23 mouse cellular contexts compared by ENCODE assay signal in the genomic region with DNA sequence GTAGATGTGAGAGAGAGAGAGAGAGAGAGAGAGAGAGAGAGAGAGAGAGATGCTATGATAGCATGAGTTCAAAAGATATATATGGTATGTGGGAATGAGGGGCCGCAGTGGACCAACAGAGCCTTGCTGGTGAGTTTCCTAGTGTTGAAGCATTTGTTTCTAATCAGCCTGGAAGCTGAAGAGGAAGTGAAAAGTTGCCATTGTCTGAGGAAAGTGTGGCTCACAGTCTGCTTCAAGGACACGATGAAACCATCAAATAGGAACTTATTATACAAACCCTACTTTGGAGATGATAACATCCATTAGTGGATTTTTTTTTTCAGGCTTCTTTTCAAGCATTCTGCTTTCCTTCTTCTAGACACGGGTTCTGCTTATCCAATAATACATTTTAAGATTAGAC. TPM values are rescaled to one million over a fixed set of nuclear protein-coding genes. Genes with fewer than 3 reads are reported as not detected.
DNase-seq lines count a peak whose midpoint lies in the region; ATAC-seq lines count a peak whose summit lies in the region.
"Had no signal": no experiment of that assay in that cellular context is flagged by ENCODE, and none has a peak within 500 bp of the region (broad histone marks: within the 10 kb centered on the region; RNA-seq: fewer than 3 reads in every experiment).

No protein-coding gene starts in this region.

- WGBS in heart, embryonic 10.5 days: 57% methylated on average over 3 of the region's 3 CpGs
- 49% methylated on average over 3 of the region's 3 CpGs for WGBS in lung, embryonic 16.5 days
- WGBS in forebrain, embryonic 14.5 days: 85% methylated on average over 3 of the region's 3 CpGs

- no peak overlapping the region for H3K4me2 ChIP-seq in lung, embryonic 16.5 days (ENCODE audit: low read depth, low read length)
- H3K4me2 ChIP-seq in forebrain, embryonic 14.5 days (ENCODE audit: low read length): no peak overlapping the region
- H3K4me2 ChIP-seq: embryonic facial prominence, embryonic 13.5 days; forebrain, embryonic 12.5 days; heart, embryonic 13.5 days; hindbrain, embryonic 13.5 days; intestine, embryonic 15.5 days had no signal

- intact Hi-C loops in heart, postnatal 14 days (cut with DNase I): no loop called here

- no peaks in the 10 kb centered on the region for H3K27me3 ChIP-seq in heart, embryonic 10.5 days (ENCODE audit: insufficient read depth, poor library complexity, severe bottlenecking)
- H3K27me3 ChIP-seq in lung, embryonic 16.5 days (ENCODE audit: control insufficient read depth, insufficient read depth, low read depth, low read length): no peaks in the 10 kb centered on the region
- no peaks in the 10 kb centered on the region for H3K27me3 ChIP-seq in forebrain, embryonic 14.5 days (replicated peaks; ENCODE audit: control insufficient read depth, insufficient read depth, low read length)
- H3K27me3 ChIP-seq: embryonic facial prominence, embryonic 13.5 days; forebrain, embryonic 12.5 days; heart, embryonic 13.5 days; hindbrain, embryonic 13.5 days; intestine, embryonic 15.5 days had no signal

- no peak overlapping the region for H3K9ac ChIP-seq in lung, embryonic 16.5 days (ENCODE audit: low read length)
- no peak overlapping the region for H3K9ac ChIP-seq in forebrain, embryonic 14.5 days (ENCODE audit: low read length)
- H3K9ac ChIP-seq: embryonic facial prominence, embryonic 13.5 days; forebrain, embryonic 12.5 days; heart, embryonic 13.5 days; hindbrain, embryonic 13.5 days; intestine, embryonic 15.5 days had no signal

- no peak overlapping the region for H3K27ac ChIP-seq in heart, embryonic 10.5 days
- H3K27ac ChIP-seq in lung, embryonic 16.5 days (ENCODE audit: low read length): peak overlapping the region; percentile 41; the same call in 1 of the 2 replicates
- no peak overlapping the region for H3K27ac ChIP-seq in forebrain, embryonic 14.5 days (ENCODE audit: low read depth, low read length)
- H3K27ac ChIP-seq: embryonic facial prominence, embryonic 10.5 days; embryonic facial prominence, embryonic 13.5 days; forebrain, embryonic 12.5 days; heart, embryonic 13.5 days; hindbrain, embryonic 10.5 days; hindbrain, embryonic 13.5 days; intestine, embryonic 15.5 days had no signal

- no peak overlapping the region for H3K4me3 ChIP-seq in heart, embryonic 10.5 days
- H3K4me3 ChIP-seq in lung, embryonic 16.5 days (ENCODE audit: low read length): no peak overlapping the region
- no peak overlapping the region for H3K4me3 ChIP-seq in forebrain, embryonic 14.5 days (ENCODE audit: low read depth, low read length)
- H3K4me3 ChIP-seq: embryonic facial prominence, embryonic 10.5 days; embryonic facial prominence, embryonic 13.5 days; erythroblast, embryonic 14.5 days; forebrain, embryonic 12.5 days; heart, embryonic 13.5 days; hindbrain, embryonic 10.5 days; hindbrain, embryonic 13.5 days; intestine, embryonic 15.5 days had no signal

- H3K36me3 ChIP-seq in heart, embryonic 10.5 days: no peaks in the 10 kb centered on the region
- H3K36me3 ChIP-seq in lung, embryonic 16.5 days (ENCODE audit: control insufficient read depth, insufficient read depth, low read length): no peaks in the 10 kb centered on the region
- H3K36me3 ChIP-seq in forebrain, embryonic 14.5 days (ENCODE audit: control insufficient read depth, insufficient read depth, low read length): no peaks in the 10 kb centered on the region
- H3K36me3 ChIP-seq: embryonic facial prominence, embryonic 10.5 days; embryonic facial prominence, embryonic 13.5 days; forebrain, embryonic 12.5 days; heart, embryonic 13.5 days; hindbrain, embryonic 10.5 days; hindbrain, embryonic 13.5 days; intestine, embryonic 15.5 days had no signal

- H3K4me1 ChIP-seq in heart, embryonic 10.5 days: no peaks in the 10 kb centered on the region
- H3K4me1 ChIP-seq in lung, embryonic 16.5 days (replicated peaks; ENCODE audit: control insufficient read depth, insufficient read depth, low read length): peaks cover 4% of the 10 kb centered on the region; the same call in 1 of the 2 replicates
- no peaks in the 10 kb centered on the region for H3K4me1 ChIP-seq in forebrain, embryonic 14.5 days (ENCODE audit: control insufficient read depth, insufficient read depth, low read length)
- H3K4me1 ChIP-seq: heart, embryonic 13.5 days; intestine, embryonic 15.5 days had no signal

- ATAC-seq in lung, embryonic 16.5 days (ENCODE audit: low read depth): no peak
- no peak for ATAC-seq in forebrain, embryonic 14.5 days
- ATAC-seq: forebrain, embryonic 16.5 days; hindbrain, embryonic 16.5 days; intestine, embryonic 15.5 days had no signal

- DNase-seq in heart, adult 11 months: peak; percentile 88
- DNase-seq in heart, embryonic 10.5 days (ENCODE audit: low spot score): no peak
- DNase-seq in heart, adult 8-10 months (ENCODE audit: low spot score): peak; percentile 26
- DNase-seq in heart, postnatal 14 days: no peak
- DNase-seq in lung, postnatal 14 days: no peak
- no peak for DNase-seq in forebrain, embryonic 14.5 days (ENCODE audit: low spot score)
- DNase-seq: B cell, adult 2 months; cerebellum, adult 11-12 months; cerebellum, adult 8-10 months; cerebellum, postnatal 36 days; embryo, embryonic 11 days had no signal

- no peaks in the 10 kb centered on the region for H3K9me3 ChIP-seq in heart, embryonic 10.5 days
- no peaks in the 10 kb centered on the region for H3K9me3 ChIP-seq in lung, embryonic 16.5 days (ENCODE audit: control insufficient read depth, low read length)
- H3K9me3 ChIP-seq in forebrain, embryonic 14.5 days (replicated peaks; ENCODE audit: control insufficient read depth, low read length): no peaks in the 10 kb centered on the region
- H3K9me3 ChIP-seq: embryonic facial prominence, embryonic 10.5 days; embryonic facial prominence, embryonic 13.5 days; forebrain, embryonic 12.5 days; heart, embryonic 13.5 days; hindbrain, embryonic 10.5 days; hindbrain, embryonic 13.5 days; intestine, embryonic 15.5 days had no signal

RNA-seq across cellular contexts. Expression of gene Adamts12, which starts 52.3 kb away (rescaled TPM):
- 1.0 and 2.1 TPM in 2 replicates for polyA plus RNA-seq in heart, embryonic 10.5 days (2016; fragmentation: Nextera tagmentation; extraction: Ambion mirVana)
- total RNA-seq in heart, adult 8-10 months (2022): 1 to 10 TPM; 1.1 to 1.4 (median 1.2) TPM
- 10 to 100 TPM; 17.4 to 17.9 TPM for total RNA-seq in heart, postnatal 14 days (2021)
- polyA plus RNA-seq in lung, embryonic 16.5 days (2015; fragmentation: Nextera tagmentation; extraction: Ambion mirVana): 4.6 and 5.4 TPM in 2 replicates
- 0.88 and 1.4 TPM in 2 replicates for polyA plus RNA-seq in forebrain, embryonic 14.5 days (2014; fragmentation: Nextera tagmentation; extraction: Ambion mirVana)
- total RNA-seq: MEL had no signal

Comparison
In these comparisons a context has a peak if more than half of its experiments do, and no peak if none do; other contexts are left out.
1. DNase-seq: peak in heart, adult 11 months (single experiment) and heart, adult 8-10 months (single experiment); none in heart, embryonic 10.5 days (single experiment), heart, postnatal 14 days (0 of 2), lung, postnatal 14 days (single experiment) and forebrain, embryonic 14.5 days (single experiment).